Mouse (Mus musculus) gastrocnemius, postnatal 4 days (tissue): ENCODE measurements at regions not wholly inside any gene's neighbourhood (a gene's known extent, or its start where the extent isn't known, plus 50 kb on each side); places are given as distances from the start of the nearest gene placed in this dataset.
A peak's percentile ranks its signal among the peaks of the same experiment; 100 is the strongest.

Experiments
- DNase-seq, 2 experiments: peaks; one replicate each; pipeline ENCODE4 v3.0.0; 2021 to 2022; ENCODE audit warnings: low spot score in 2 of 2, mixed read lengths in 2 of 2

DNA sequence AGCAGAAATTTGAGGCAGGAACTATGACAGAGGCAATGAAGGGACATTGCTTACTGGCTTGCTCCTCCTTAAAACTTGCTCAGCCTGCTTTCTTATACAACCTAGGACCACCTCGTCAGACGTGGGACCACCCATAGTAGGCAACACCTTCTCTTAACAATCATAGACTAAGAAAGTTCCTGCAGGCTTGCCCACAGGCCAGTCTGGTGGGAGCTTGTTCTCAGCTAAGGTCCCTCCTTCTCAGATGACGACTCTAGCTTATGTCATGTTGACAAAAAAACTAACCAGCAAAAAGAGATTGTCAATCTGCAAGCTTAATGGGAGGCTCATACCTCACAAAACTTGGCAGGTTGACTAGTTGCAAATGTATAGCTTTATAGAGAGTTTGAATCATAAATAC is 56.5 kb upstream of the Lsm6 start:
- DNase-seq = no peak

DNA sequence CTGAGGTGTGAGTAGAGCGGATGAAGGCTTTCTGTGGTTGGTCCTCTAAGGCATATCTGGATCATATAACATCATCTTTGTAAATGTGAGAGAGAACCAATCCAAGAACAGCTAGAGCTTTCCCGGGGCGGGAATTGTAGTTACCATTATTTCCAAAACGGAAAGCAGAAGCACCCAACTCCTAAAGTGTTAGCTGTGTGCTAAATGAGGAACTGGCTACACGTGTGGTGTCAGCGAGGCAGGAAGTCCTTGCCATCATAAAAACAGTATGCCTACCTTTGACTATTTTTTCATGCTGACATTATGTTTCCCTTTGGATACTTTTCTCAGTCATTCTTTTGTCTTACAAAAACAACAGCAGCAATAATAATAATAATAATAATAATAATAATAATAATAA is 68.8 kb upstream of the Lsm6 start:
- DNase-seq = no peak

DNA sequence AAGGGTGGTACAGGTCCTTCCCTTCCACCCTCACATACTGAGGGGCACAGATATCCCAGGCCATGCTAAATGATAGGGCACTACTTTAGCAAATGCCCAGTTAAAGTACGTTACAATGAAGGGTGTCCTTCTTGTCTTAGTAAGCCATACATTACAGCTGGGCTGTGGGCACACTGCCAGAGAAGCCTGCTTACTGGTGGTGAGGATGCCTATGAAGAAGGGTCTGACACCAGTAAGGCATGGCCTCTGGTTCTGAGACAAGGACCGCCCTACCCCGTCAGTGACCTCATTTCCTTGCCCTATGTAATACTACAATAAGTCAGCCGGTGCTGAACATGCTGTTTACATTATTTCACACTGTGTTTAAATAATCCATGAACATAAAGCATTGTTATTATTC is 69.6 kb upstream of the Lsm6 start:
- no peak for DNase-seq

DNA sequence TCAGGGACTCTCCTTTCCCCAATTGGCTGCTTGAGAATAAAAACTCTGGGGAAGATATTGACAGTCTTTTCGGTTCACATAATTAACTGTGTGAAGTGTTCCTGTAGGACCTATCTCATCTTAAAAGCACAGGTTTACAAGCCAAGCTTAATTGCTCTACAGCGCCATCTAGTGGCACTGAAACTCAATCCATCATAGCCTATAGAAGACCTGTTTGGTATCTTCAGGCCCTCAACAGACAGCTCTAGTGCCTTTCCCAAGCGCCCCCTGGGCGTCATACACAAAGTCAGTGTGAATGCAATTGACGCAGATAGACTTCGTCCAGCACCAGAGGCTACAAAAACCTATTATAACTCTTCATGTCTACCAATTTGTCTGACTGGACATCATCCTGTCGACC is 78.9 kb upstream of the Lsm6 start:
- peak; percentile 22 to 70 for DNase-seq

DNA sequence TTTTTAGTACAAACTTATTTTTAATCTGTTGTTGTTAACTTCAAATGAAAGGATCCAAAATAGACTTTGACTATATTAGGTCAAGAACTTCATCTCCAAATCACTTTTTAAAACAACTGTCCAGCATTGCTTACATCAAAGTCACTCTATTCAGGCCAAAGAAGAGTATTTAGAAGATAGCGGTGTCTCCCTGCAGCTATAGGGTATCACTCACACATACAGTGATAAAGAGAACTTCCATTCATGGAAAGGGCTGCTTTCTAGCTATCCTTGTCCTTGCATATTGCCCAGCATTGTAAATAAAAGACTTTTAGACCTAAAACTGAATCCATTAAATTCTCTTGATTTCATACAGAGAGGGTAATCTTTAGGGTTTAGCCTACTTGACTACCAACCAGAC is 82.1 kb upstream of the Lsm6 start:
- no peak for DNase-seq

DNA sequence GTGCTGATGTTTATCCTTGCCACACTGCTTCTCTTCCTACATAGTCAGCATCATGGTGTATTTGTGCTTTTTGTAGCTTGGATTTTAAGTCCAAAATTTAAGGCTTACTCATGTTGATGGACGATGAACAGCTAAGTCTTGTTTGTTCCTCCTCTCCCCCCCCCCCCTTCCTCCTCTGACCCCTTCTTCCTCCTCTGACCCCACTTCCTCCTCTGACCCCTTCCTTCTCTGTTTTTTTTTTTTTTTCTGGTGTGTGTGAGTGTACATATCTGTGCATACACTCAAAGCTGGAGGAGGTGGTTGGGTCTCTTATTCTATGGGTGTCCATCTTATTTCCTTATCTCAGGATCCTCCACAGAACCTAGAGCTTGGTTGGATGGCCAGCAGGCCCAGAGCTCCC is 87.0 kb upstream of the Lsm6 start:
- DNase-seq = no peak

DNA sequence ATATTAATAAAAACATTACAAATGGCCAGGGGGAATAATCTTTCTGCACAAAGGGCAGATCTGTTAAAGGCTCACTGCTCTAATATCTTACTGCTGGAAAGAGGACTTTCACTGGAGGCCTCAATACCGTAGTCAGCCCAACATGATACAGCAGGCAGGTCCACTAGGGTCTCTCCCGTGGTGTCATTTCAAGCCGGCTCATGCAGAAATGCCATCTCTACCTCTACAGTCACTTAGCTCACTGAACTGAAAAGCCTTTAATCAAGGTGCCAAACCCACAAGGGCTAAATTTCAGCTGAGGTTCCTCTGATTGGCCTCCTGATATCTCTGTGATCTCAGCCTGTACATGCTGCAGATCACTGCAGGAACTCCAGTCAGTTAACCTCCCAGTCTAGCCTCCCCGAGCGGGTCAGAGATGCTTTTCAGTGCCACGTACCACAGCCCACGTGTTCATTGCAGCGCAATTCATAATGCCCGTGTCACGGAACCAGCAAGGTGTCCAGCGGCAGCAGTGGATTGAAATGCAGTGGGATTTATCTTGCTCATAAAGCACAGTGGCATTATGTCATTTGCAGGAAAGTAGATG is 90.4 kb upstream of the Lsm6 start:
- no peak for DNase-seq

DNA sequence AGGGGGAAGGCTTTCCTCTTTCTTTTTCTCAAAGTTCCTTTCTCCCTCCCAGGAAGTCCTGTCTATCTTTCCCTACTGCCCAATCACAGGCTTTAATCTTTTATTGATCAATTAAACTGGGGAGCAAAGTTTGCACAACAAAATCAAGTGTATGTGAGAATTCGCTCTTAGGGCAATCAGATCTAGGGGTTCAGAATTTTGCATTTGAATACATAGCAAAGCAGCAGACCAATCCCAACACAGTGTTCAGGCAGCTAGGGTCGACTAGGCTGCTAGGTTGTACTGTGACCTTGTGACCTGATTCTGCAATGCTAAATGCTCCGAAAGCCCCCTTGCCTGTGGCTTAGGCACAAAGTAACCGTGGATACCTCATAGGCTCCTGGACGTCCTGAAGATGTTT is 91.5 kb upstream of the Lsm6 start:
- DNase-seq = no peak

DNA sequence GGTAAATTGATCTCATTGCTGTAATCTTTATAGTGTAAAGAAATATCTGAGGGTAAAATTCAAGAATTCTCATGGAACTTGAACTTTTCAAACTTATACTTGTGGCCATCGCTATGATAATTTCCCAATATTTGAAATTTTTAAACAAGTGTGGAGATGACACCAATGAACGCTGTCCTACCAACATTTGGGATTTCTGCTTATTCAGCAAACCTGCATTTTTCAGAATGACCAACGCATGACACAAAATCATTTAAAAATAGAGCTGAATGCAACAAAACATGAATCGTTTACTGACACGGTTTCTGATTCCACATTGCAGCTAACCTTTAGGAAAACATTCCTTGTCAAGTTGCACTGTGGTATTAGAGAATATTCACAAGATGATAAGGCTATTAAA is 92.9 kb upstream of the Lsm6 start:
- DNase-seq = no peak

DNA sequence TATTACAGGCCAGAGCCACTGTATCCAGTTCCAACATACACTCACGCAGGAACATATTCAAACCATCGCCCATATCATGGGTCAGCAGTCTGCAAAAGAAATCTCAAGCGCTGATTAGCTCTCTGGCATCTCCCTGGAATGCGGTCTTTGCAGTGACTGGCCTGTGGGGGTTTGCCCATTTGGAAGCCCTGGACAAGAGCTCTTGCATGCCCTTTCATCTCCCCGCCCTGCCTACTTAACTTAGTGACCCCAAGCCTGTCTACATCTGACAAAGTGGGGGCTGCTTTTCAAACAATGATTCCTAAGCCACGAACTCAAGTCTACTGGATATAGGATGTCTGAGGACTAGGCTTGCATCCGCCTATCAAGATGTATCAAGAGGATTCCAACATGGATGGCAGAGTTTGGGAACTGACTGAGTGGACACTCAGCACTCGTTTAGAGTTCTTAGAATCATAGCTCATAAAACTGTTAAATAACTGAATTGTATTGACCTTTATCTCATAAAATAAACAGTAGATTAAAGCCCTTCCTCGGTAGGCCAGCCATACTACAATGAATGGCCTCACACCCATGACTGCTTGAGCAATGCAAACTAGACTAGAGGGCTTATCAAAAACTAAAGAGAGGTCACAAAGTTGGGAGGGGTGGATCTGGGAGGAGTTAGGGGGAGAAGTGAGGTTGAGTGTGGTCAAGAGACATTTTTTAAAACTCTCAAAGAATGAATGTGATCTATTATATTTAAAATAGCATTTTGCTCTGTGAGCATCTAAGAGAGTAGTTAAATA is 97.4 kb upstream of the Zfp827 start:
- DNase-seq = no peak

DNA sequence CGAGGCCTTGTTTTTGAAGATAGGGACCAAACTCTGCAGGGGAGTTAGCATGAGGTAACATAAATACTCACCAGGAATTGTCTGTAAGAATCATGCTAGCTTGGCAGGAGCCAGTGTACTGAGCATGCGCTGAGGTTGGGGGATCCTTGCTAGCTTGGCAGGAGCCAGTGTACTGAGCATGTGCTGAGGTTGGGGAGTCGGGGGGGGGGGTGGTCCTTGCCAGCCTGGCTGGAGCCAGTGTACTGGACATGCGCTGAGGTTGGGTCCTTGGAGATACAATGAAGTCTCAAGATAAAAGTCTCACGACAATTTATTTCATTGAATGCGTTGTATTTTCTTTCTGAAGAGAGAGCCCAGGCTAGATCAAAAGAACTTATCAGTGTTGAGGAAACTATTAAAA is 96.2 kb upstream of the Zfp827 start:
- no peak for DNase-seq

DNA sequence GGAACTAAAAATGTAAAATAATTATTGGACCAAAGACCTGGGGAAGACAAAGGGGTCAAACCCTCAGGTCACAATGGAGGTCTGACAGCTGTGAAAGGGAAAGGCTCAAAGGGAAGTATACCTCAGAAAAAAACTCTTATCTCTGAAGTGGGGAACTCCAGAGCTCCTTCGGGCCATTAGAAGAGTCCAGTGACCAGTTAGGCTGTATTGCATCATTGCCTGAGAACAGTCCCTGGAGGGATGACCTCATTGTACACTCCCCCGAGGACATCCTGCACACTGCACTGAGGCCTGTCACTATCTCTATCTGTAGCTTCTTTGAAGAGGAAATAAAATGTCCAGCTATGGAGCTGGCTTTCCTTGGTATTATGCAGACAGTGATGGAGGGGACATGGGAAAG is 88.2 kb upstream of the Zfp827 start:
- no peak for DNase-seq

DNA sequence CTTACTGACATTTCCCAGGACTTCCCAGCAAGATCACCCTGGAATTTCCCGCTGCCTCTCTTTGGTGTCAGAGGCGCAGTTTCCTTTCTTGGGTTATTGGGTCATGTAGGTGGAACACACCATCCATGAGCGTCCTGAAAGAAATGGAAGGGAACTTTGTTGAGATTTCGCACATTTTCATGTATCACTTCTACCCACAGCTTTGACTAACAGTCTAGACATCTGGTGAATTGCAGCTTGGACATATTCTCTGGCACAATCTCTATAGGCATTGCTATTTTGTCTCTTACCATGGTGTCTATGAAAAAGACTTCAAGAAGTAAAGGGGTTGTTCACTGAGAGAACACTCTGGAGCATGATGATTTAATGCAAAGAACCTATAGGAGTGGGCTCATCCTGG is 86.7 kb upstream of the Zfp827 start:
- DNase-seq = no peak

DNA sequence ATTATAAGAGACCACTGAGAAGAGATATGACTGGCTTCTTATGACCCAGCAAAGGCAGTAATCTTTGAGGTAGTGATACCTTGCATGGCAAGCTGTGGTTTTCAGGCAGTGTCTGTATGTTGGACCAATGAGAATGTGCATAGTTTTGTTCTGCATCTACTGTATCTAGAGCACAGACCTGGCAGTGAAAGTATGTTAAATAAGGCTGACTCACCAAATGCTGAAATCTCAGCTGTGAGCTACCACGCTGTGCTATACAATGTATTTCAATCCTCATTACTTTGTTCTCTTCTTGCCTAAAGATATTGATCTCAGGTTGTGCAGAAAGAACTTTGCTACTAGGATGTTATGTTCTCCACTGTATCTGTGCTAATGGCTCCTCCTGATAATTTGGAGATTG is 83.9 kb upstream of the Zfp827 start:
- DNase-seq = no peak

DNA sequence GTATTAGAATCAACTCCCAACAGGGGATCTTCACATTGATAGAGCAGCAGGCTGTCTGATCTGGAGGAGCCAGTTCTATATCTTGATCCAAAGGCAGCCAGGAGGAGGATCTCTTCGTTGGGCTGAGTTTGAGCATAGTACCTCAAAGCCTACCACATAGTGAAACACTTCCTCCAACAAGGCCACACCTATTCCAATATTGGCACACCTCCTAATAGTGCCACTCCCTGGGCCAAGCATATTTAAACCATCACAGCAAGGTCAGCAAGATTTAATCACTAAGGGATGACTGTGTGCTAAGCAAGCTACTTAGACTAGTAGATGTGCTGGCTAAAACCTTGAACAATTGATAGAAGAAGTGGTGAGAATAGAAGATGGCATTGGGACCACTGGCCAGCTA is 82.6 kb upstream of the Zfp827 start:
- no peak for DNase-seq

DNA sequence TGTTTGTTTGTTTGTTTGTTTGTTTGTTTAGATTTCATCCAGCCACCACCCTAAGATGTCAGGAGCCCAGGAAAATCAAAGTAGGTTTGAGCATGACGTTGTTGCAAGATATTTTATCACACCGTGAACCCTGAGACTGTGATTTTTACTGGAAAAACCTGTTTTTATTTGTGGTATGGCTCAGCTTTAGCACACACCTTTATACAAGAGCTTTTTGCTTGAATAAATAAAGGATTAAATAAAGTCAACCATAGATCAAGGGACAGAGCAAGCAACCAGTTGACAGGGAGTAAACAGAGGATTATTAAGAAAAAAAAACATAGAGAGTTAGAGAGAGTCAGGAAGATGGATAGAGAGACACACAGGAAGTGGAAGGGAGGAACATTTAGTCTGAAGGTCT is 82.2 kb upstream of the Zfp827 start:
- no peak for DNase-seq

DNA sequence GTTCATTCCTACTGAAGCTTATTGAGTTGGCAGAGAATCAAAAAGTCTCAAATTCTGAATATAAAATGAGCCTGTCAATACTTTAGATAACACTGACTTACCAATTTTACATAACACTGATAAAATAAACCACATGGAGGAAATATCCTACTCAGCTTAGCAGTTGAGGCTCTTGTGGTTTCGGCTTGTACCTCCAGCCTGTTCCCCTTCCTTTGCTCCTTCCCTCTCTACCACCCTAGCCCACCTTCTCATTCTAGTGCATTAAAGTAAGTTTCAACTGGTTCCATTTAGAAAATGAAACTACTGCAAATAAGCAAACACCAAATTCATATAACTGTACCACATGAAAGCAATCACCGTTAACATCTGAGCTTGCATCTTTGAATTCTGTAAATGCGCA is 53.2 kb upstream of the Zfp827 start:
- no peak for DNase-seq
